Mouse (Mus musculus): ENCODE measurements around the gene Cib1. TPM values are rescaled to one million over a fixed set of nuclear protein-coding genes. Genes with fewer than 3 reads are reported as not detected.

The Cib1 gene
- polyA plus RNA-seq, 1 experiment from 2014 or later = 69.9 TPM

DNA sequence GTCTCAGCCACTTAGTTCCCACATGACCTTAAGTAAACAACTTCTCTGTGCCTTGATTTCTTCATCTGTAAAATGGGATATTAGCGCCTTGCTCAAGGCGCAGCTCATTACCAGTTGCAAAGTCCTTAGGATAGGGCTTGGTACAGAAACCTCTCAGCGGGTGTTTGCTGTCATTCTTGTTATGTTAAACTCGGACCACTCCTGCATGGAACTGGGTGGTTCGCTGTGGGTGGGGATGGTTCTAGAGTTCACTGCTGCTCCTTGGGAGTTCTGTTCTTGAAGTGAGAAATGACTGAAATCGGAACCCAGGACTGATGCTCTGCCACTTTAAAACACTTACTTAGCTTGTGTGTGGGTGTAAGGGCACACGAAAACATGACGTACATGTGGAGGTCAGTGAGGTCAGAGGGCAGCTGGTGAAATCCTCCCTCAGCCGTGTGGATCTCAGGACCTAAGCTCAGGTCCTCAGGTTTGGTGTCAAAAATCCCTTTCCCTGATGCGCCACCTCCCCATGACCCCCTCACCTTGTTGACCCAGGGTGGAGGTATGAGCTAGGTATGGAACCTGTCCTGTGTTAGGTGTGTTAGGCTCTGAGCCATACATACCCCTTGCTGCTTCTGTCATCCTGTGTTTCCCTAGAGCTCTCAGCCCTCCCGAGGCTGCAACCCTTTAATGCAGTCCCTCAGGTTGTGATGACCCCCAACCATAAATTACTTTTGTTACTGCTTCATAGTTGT lies 32.6 kb downstream of the Cib1 start:
- Histone ChIP-seq H3K36me3 (peaks cover 18% of the 10 kb centered on the region), H3K27me3 (no peaks in the 10 kb centered on the region), H3K9me3 (no peaks in the 10 kb centered on the region), H3K27ac (no peak overlapping the region), H3K9ac (peak overlapping the region; percentile 89; the same call in 1 of the 2 replicates), H3K4me1 (peaks cover 69% of the 10 kb centered on the region), H3K4me3 (peak overlapping the region; percentile 78), H3K4me2 (peak overlapping the region; percentile 70)
- no peak for ATAC-seq (ENCODE audit: insufficient number of reproducible peaks, insufficient read depth, low FRiP score, low TSS enrichment, low read depth)
- 64% methylated on average over 11 of the region's 11 CpGs for WGBS

DNA sequence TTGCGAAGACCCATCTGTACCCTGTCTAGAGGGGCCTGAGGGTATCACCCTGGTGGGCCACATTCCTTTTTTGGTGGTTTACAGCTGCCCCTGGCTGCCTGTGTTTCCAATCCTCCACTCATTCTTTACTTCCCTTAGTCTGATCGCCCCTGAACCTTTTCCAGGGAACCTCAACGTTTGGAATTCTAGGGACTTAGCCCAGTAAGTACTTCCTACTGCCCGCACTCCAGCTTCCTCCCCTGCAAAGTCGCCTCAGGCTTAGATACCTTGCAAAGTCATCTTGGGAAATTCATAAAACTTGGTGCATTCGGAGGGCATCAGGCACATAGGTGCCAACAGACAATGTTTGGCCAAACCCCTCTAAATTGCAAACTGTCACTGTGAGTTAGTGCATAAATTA lies 33.3 kb downstream of the Cib1 start:
- peak overlapping the region; percentile 70 for H3K4me2 ChIP-seq
- H3K4me1 ChIP-seq = peaks cover 64% of the 10 kb centered on the region
- peaks cover 18% of the 10 kb centered on the region for H3K36me3 ChIP-seq
- WGBS = 15% methylated on average over 6 of the region's 6 CpGs
- ATAC-seq (ENCODE audit: insufficient number of reproducible peaks, insufficient read depth, low FRiP score, low TSS enrichment, low read depth) = no peak
- peak overlapping the region; percentile 97 for H3K27ac ChIP-seq
- peak overlapping the region; percentile 78 for H3K4me3 ChIP-seq
- no peaks in the 10 kb centered on the region for H3K27me3 ChIP-seq
- no peaks in the 10 kb centered on the region for H3K9me3 ChIP-seq
- H3K9ac ChIP-seq = peak overlapping the region; percentile 89

DNA sequence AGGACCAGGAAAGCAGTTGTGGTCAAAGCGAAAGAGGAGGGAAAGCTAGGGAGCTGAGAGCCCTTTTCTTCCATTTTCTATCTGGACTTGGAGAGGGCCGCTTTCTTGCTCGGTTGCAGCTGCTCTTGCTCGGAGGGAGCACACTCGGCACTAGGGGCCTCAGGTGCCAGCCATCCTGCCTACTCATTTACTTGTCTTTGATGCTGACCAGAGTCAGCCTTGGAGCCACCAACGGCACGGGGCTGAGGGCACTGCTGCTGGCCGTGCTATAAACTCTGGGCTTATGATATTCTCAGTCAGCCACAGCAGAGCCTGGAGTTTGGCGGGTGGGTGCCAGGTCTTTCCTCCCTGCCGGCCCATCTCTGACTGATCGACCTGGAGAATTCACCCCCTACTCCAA lies 33.8 kb downstream of the Cib1 start:
- H3K4me2 ChIP-seq = peak overlapping the region; percentile 70
- H3K27ac ChIP-seq = peak overlapping the region; percentile 97
- H3K36me3 ChIP-seq = peaks cover 18% of the 10 kb centered on the region
- peaks cover 64% of the 10 kb centered on the region for H3K4me1 ChIP-seq
- ATAC-seq (ENCODE audit: insufficient number of reproducible peaks, insufficient read depth, low FRiP score, low TSS enrichment, low read depth) = no peak
- WGBS = under 1% methylated on average over 11 of the region's 11 CpGs
- peak overlapping the region; percentile 78 for H3K4me3 ChIP-seq
- H3K9ac ChIP-seq = peak overlapping the region; percentile 89
- H3K9me3 ChIP-seq = no peaks in the 10 kb centered on the region
- no peaks in the 10 kb centered on the region for H3K27me3 ChIP-seq

DNA sequence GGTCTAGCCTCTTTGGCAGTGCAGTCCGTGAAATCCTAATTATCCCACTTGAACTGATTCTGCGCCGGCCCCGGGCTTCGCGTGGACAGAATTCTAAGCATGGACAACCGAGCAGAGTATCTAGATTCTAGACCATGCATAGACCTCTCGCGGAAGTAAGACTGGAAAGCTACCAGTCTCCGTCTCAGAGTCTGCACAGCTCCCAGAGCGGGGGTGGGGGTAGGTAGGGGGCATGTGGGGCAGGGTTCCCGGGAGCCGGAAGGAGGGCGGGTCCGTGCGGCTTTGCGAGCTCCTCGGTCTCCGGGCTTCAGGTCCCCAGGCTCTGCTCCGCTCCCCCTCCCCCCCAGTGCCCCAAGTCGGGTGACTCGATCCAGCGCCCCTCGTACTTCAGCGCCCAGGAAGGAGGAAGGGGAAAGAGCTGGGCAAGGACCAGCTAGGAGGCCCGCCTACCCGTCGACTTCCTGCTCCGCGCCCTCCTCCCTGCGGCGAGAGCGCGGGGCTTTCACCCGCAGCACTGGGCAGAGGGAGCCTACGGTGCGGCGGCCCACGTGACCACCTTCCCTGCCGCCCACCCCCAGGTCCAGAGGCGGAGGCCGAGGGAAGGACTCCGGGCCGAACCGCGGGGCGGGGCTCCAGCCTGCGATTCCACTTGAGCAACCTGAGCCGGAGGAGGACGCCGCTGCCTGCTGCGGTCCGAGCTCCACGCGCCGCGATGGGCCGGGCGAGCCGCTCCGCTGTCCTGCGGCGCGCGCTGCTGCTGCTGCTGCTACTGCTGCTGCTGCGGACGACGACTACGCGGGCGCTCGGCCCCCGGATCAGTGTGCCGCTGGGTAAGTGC lies 34.5 kb downstream of the Cib1 start:
- H3K4me1 ChIP-seq = peaks cover 63% of the 10 kb centered on the region
- under 1% methylated on average over 71 of the region's 74 CpGs for WGBS
- peak; percentile 87 for ATAC-seq (ENCODE audit: insufficient number of reproducible peaks, insufficient read depth, low FRiP score, low TSS enrichment, low read depth)

DNA sequence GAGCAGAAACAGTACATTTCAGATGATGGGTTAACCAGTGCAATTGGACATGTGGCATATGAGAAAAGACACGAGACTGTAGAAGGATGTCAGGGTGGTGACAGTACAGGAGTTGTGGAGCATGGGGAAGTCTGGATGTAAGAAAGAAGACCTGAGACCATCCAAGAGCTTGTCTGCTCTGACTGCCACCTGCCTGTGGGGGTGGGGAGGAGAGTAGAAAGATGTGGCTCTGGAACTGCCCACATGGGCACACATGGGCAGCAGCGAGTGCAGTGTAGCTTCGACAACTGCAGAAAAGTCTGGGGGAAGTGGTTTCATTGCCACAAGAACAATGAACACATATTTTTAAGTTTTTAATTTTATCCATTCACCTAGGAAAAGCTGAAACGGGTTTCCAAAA lies 35.2 kb downstream of the Cib1 start:
- Histone ChIP-seq H3K27me3 (no peaks in the 10 kb centered on the region), H3K9me3 (no peaks in the 10 kb centered on the region), H3K9ac (peak overlapping the region; percentile 89; the same call in 1 of the 2 replicates), H3K4me2 (peak overlapping the region; percentile 70), H3K36me3 (peaks cover 5% of the 10 kb centered on the region), H3K4me1 (peaks cover 63% of the 10 kb centered on the region), H3K27ac (peak overlapping the region; percentile 97), H3K4me3 (peak overlapping the region; percentile 78)
- no peak for ATAC-seq (ENCODE audit: insufficient number of reproducible peaks, insufficient read depth, low FRiP score, low TSS enrichment, low read depth)
- WGBS = 13% methylated on average over 4 of the region's 4 CpGs

More for the DNA sequence above, 34.5 kb downstream of the Cib1 start:
- Histone ChIP-seq H3K9ac (peak overlapping the region; percentile 89), H3K36me3 (peaks cover 13% of the 10 kb centered on the region), H3K27ac (peak overlapping the region; percentile 97), H3K4me3 (peak overlapping the region; percentile 78), H3K27me3 (no peaks in the 10 kb centered on the region), H3K4me2 (peak overlapping the region; percentile 70), H3K9me3 (no peaks in the 10 kb centered on the region)

DNA sequence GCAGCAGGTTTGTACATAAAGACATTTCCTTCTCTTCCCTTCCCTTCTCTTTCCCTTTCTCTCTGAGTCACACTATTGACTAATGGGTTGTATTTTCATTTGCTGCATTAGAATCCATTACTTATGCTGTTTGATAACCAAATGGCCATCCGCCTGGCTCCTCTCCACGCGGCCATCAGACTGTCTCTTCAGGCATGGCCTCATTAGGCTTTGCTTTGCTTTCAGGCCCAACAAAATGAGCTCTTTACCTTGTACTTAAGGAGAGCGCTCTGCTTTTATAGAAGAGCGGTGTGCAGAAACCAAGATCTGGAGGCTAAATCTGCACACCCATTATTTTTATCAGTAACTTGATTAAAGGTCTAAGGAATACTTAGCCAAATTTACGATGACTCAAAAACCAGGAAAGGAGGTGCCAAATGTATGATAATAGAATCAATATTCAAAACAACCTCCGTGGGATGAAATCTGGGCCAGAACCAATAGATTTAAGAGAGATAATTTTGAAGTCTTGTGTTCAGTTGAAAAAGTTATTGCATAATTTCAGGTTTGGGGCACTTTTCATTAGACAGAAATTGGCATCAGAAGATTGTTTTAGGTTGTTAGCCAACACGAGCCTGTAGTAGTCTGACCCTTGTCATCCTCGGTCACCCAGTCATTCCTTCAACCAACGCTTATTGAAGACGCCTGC lies 36.9 kb downstream of the Cib1 start:
- 86% methylated on average over 10 of the region's 11 CpGs for WGBS
- H3K27ac ChIP-seq = no peak overlapping the region
- H3K9ac ChIP-seq = no peak overlapping the region
- H3K4me2 ChIP-seq = no peak overlapping the region
- no peaks in the 10 kb centered on the region for H3K36me3 ChIP-seq
- no peaks in the 10 kb centered on the region for H3K27me3 ChIP-seq
- H3K4me1 ChIP-seq = peaks cover 63% of the 10 kb centered on the region
- no peak for ATAC-seq (ENCODE audit: insufficient number of reproducible peaks, insufficient read depth, low FRiP score, low TSS enrichment, low read depth)
- no peaks in the 10 kb centered on the region for H3K9me3 ChIP-seq
- no peak overlapping the region for H3K4me3 ChIP-seq

DNA sequence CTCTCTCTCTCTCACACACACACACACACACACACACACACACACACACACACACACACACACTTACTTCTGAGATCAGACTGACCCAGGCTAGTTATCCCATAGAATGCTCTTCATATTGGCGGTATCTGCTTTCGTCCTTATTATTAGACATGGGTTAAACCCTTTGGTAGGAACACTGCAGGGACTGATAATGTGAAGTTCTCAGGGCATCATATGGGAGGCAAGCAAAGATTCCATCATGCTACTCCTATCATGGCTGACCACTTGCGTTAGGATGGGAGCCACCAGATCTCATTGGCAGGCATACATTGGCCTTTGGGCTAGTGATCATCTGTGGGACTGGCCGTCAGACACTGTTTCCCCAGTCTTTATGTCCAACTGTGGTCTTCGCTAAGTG lies 37.5 kb downstream of the Cib1 start:
- H3K4me1 ChIP-seq = peaks cover 61% of the 10 kb centered on the region
- 90% methylated on average over 5 of the region's 5 CpGs for WGBS

DNA sequence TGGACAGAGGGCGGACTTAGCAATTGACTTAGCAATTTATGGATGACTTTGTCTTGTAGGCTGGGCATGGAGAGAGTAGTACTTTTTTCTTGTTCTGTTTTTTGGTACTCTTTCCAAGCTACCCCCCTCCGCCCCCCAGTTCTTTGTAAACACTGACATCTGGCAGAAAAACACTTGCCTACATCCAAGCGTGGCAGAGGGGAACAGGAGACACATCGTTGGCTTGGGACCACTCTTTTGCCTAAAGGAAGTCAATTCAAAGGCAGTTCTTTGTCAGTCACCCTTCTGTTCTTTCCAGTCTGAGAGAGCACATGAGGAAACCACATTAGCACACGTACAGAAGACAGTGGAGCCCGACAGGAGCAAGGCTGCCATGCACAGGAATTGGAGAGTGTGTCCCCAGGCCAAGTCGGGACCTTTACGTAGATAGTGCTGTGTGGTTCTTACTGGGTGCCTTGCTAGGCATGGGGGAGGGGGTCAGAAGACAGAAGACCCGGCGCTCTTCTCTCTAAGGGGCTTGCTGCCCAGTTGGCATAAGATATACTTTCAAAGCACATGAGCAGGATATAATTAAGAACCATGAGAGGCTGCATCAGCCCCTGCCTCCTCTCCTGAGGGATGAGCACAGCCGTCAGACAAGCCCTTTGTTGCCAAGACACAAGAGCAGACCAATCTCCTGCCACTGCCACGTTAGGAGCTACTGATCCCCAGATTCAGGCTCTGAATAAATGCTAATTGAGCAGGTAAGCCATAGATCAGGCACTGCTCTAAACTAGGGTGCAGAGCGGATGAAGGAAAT lies 38.5 kb downstream of the Cib1 start:
- Histone ChIP-seq H3K4me3 (no peak overlapping the region), H3K9ac (no peak overlapping the region), H3K27ac (peak overlapping the region; percentile 18), H3K27me3 (no peaks in the 10 kb centered on the region), H3K4me2 (no peak overlapping the region), H3K9me3 (no peaks in the 10 kb centered on the region), H3K36me3 (no peaks in the 10 kb centered on the region), H3K4me1 (peaks cover 56% of the 10 kb centered on the region)
- no peak for ATAC-seq (ENCODE audit: insufficient number of reproducible peaks, insufficient read depth, low FRiP score, low TSS enrichment, low read depth)
- WGBS = 48% methylated on average over 13 of the region's 13 CpGs

More for the DNA sequence above, 37.5 kb downstream of the Cib1 start:
- no peak overlapping the region for H3K4me2 ChIP-seq
- H3K9ac ChIP-seq = no peak overlapping the region
- no peak overlapping the region for H3K27ac ChIP-seq
- no peaks in the 10 kb centered on the region for H3K9me3 ChIP-seq
- H3K36me3 ChIP-seq = no peaks in the 10 kb centered on the region
- ATAC-seq (ENCODE audit: insufficient number of reproducible peaks, insufficient read depth, low FRiP score, low TSS enrichment, low read depth) = no peak
- H3K4me3 ChIP-seq = no peak overlapping the region
- no peaks in the 10 kb centered on the region for H3K27me3 ChIP-seq

DNA sequence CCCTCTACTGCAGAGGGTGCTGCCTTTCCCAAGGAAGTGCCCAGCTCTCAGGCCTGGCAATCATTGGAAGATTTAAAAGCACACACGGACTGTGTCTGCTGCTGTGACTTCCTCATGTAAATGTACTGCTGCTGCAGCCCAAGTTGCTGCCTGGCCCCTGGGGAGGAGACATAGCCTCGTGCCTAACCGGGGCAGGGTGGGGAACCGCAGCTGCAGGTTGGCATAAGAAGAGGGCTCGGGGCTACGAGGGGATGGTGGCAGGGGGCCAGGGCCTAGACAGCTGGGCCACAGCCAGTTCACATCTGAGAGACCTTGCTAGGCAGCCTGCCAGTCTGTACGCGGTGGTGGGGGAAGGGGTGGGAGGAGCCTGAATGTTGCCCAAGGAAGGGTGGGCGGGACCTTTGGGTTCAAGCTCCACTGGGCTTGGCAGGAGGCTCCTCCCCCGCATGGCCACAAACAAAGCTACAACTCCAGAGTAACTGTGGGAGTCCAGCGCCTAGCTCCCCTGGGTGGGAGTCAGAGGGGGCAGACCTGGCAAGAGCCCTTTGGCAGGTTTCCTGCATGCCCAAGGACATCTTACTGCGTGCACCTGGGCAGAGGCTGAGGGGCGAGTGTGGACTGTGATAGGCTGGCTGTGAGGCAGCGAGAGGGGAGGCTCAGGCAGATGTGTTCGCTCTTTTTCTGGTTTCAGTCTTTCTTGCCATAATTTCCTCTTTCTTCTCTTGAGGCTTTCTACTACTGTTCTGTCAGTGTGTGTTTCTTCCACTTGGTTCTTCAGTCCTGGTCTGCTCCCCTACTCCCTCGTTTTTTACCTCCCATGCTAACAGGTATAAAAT lies 40.2 kb downstream of the Cib1 start:
- H3K27me3 ChIP-seq = no peaks in the 10 kb centered on the region
- peaks cover 63% of the 10 kb centered on the region for H3K4me1 ChIP-seq
- 11% methylated on average over 16 of the region's 16 CpGs for WGBS

DNA sequence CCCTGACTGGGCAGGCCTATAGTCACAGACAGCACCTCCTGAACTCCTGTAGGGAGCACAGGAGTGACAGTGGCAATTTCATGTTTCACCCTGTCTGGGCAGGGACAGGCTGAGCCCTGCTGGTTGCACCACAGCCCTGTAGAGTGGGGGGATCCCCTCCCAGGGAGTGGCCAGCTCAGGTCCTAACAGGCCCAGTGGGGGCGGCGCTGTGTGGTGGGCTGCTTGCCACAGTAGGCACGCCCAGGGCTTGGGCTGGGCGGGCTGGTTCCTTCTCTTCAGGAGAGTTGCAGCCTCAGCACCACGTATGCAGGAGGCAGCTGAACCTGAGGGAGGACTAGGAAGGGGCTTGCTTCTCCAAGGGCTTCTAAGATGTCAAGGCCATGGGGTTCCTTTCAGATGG lies 41.2 kb downstream of the Cib1 start:
- H3K4me2 ChIP-seq = peak overlapping the region; percentile 57

More for the DNA sequence above, 40.2 kb downstream of the Cib1 start:
- Histone ChIP-seq H3K9ac (peak overlapping the region; percentile 61), H3K4me2 (peak overlapping the region; percentile 57), H3K27ac (peak overlapping the region; percentile 95), H3K4me3 (peak overlapping the region; percentile 25), H3K9me3 (no peaks in the 10 kb centered on the region), H3K36me3 (no peaks in the 10 kb centered on the region)
- ATAC-seq (ENCODE audit: insufficient number of reproducible peaks, insufficient read depth, low FRiP score, low TSS enrichment, low read depth) = peak; percentile 77

More for the DNA sequence above, 41.2 kb downstream of the Cib1 start:
- Histone ChIP-seq H3K36me3 (no peaks in the 10 kb centered on the region), H3K9ac (peak overlapping the region; percentile 58; the same call in 1 of the 2 replicates), H3K4me1 (peaks cover 67% of the 10 kb centered on the region), H3K27ac (peak overlapping the region; percentile 95), H3K27me3 (no peaks in the 10 kb centered on the region), H3K4me3 (peak overlapping the region; percentile 25; the same call in 1 of the 2 replicates), H3K9me3 (no peaks in the 10 kb centered on the region)
- 42% methylated on average over 5 of the region's 5 CpGs for whole genome bisulfite sequencing
- peak; percentile 85 for ATAC-seq (ENCODE audit: insufficient number of reproducible peaks, insufficient read depth, low FRiP score, low TSS enrichment, low read depth)
